Mouse (Mus musculus) forebrain, embryonic 12.5 days (tissue): Measurements from ENCODE around the gene Grip1. TPM values are rescaled to one million over a fixed set of nuclear protein-coding genes. Genes with fewer than 3 reads are reported as not detected.

Source experiments
- ATAC-seq: fragments of 200-750 bp; cut with Nextera tagmentation; 2 replicates; pipeline ENCODE4 v1.8.0; 2017; ENCODE audit warnings: moderate TSS enrichment; ENCODE audit not compliant: low FRiP score
- H3K27ac ChIP-seq: fragments of 300-500 bp; sonication (generic); 2 replicates; pipeline ENCODE4 v1.5.1; 2016; ENCODE audit warnings: mild to moderate bottlenecking
- H3K27me3 ChIP-seq: fragments of 300-500 bp; sonication (generic); 2 replicates; pipeline ENCODE4 v1.6.1; 2016; ENCODE audit warnings: mild to moderate bottlenecking
- H3K36me3 ChIP-seq: fragments of 300-500 bp; sonication (generic); replicated peaks from 2 replicates; pipeline ENCODE4 v1.6.1; 2016; ENCODE audit warnings: mild to moderate bottlenecking
- H3K4me1 ChIP-seq: fragments of 300-500 bp; sonication (generic); 2 replicates; pipeline ENCODE4 v1.6.1; 2016
- H3K4me2 ChIP-seq: fragments of 300-500 bp; sonication (generic); 2 replicates; pipeline ENCODE4 v1.6.1; 2016; ENCODE audit warnings: mild to moderate bottlenecking, moderate library complexity
- H3K4me3 ChIP-seq: fragments of 300-500 bp; sonication (generic); replicated peaks from 2 replicates; pipeline ENCODE4 v1.5.1; 2016; ENCODE audit warnings: mild to moderate bottlenecking
- H3K9ac ChIP-seq: fragments of 300-500 bp; sonication (generic); 2 replicates; pipeline ENCODE4 v1.6.1; 2016; ENCODE audit warnings: mild to moderate bottlenecking
- H3K9me3 ChIP-seq: fragments of 300-500 bp; sonication (generic); 2 replicates; pipeline ENCODE4 v1.6.1; 2016
- WGBS: fragments of 180-500 bp; shearing (Covaris S2); methylation state at CpG from one replicate; pipeline ENCODE4 v1.1.7; 2016; 5-methylcytosine and 5-hydroxymethylcytosine counted together
- polyA plus RNA-seq: library from polyadenylated mRNA; unstranded; fragments of >200 nt; fragmentation: Nextera tagmentation; extraction: Ambion mirVana; gene quantifications from 2 replicates; pipeline ENCODE4 v1.2.1, GENCODE M21; 2016

Gene Grip1
- polyA plus RNA-seq, 1 experiment from 2014 or later, result 12.5 TPM

DNA sequence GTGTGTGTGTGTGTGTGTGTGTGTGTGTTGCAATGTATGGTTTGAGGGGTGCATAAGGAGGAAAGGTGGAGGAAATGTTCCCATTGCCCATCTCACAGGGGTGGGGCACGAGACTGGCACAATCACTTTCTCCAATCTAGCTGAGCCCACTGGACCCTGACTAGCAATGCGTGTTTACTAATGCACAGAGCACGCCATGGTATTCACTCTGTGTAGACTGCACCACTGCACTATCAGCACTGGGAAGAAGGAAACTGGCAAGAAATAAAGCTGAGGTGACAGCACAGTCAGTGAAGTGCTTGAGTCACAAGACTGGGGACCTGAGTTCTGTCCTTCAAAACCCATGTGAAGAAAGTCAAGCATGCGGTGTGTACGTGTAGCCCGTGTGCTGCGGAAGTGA, 17.8 kb upstream of the Grip1 start:
- Histone ChIP-seq H3K27me3 (no peaks in the 10 kb centered on the region), H3K4me1 (peaks cover 3% of the 10 kb centered on the region; the same call in 1 of the 2 replicates), H3K9ac (no peak overlapping the region), H3K9me3 (no peaks in the 10 kb centered on the region), H3K27ac (no peak overlapping the region), H3K4me3 (no peak overlapping the region), H3K36me3 (no peaks in the 10 kb centered on the region), H3K4me2 (no peak overlapping the region)
- ATAC-seq, result no peak
- 92% methylated on average over 7 of the region's 7 CpGs for WGBS

GRCm38 (mm10) chr10:119437319-119437718, 16.3 kb upstream of the Grip1 start:
- H3K4me2 ChIP-seq, result no peak overlapping the region
- H3K36me3 ChIP-seq, result no peaks in the 10 kb centered on the region
- ATAC-seq, result no peak
- no peaks in the 10 kb centered on the region for H3K9me3 ChIP-seq
- H3K4me3 ChIP-seq, result no peak overlapping the region
- peaks cover 17% of the 10 kb centered on the region for H3K4me1 ChIP-seq
- no peak overlapping the region for H3K9ac ChIP-seq
- no peaks in the 10 kb centered on the region; the same call in 1 of the 2 replicates for H3K27me3 ChIP-seq
- H3K27ac ChIP-seq, result no peak overlapping the region
- WGBS, result 83% methylated on average over 3 of the region's 3 CpGs

GRCm38 (mm10) chr10:119441743-119442142, 11.9 kb upstream of the Grip1 start:
- Histone ChIP-seq H3K27me3 (no peaks in the 10 kb centered on the region; the same call in 1 of the 2 replicates), H3K9ac (no peak overlapping the region), H3K4me3 (no peak overlapping the region), H3K9me3 (no peaks in the 10 kb centered on the region), H3K27ac (0 out of 2 replicates have a peak overlapping the region, but pooled peaks have one; percentile 20), H3K4me2 (no peak overlapping the region), H3K4me1 (peaks cover 21% of the 10 kb centered on the region), H3K36me3 (no peaks in the 10 kb centered on the region)
- ATAC-seq, result peak; percentile 41; the same call in 1 of the 2 replicates
- WGBS, result 22% methylated on average over 6 of the region's 6 CpGs

GRCm38 (mm10) chr10:119447392-119447914, 6.2 kb upstream of the Grip1 start:
- Histone ChIP-seq H3K9me3 (no peaks in the 10 kb centered on the region), H3K4me2 (no peak overlapping the region), H3K27me3 (peaks cover 5% of the 10 kb centered on the region; the same call in 1 of the 2 replicates), H3K4me3 (no peak overlapping the region), H3K4me1 (peaks cover 3% of the 10 kb centered on the region), H3K9ac (no peak overlapping the region), H3K36me3 (no peaks in the 10 kb centered on the region), H3K27ac (no peak overlapping the region)
- no peak for ATAC-seq
- WGBS, result 78% methylated on average over 14 of the region's 14 CpGs

DNA sequence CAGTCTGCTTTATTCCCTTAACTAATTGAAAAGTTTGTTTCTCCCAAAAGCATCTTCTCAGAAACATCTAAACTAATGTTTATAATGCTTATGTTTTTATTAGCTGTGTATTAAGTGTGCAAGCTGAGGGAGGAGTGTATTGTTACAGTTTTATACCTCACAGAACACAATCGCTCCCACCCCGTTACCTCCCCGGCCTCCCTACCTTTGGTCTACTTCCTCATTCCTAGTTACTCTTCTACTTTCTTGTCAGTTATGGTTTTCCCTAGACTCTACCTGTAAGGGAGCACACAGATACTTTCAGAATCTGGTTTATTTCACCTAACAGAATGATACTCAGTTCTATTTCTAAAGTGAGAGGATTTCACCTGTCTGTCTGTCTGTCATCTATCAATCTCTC, 5.7 kb upstream of the Grip1 start:
- Histone ChIP-seq H3K4me3 (no peak overlapping the region), H3K9me3 (no peaks in the 10 kb centered on the region), H3K36me3 (no peaks in the 10 kb centered on the region), H3K27me3 (peaks cover 10% of the 10 kb centered on the region; the same call in 1 of the 2 replicates), H3K4me2 (no peak overlapping the region), H3K4me1 (peaks cover 4% of the 10 kb centered on the region; the same call in 1 of the 2 replicates), H3K9ac (no peak overlapping the region), H3K27ac (no peak overlapping the region)
- WGBS, result 98% methylated on average over 3 of the region's 3 CpGs
- no peak for ATAC-seq

- Histone ChIP-seq H3K4me2 (peak overlapping the region; percentile 95), H3K27me3 (peaks cover 16% of the 10 kb centered on the region; the same call in 1 of the 2 replicates), H3K4me1 (peaks cover 16% of the 10 kb centered on the region), H3K9me3 (no peaks in the 10 kb centered on the region), H3K36me3 (no peaks in the 10 kb centered on the region), H3K9ac (no peak overlapping the region; the same call in 1 of the 2 replicates), H3K27ac (no peak overlapping the region), H3K4me3 (peak overlapping the region; percentile 77)
- ATAC-seq, result no peak
- WGBS, result 46% methylated on average over 5 of the region's 5 CpGs
These were observed 932 bp upstream of the Grip1 start for GRCm38 (mm10) chr10:119452698-119453097.

DNA sequence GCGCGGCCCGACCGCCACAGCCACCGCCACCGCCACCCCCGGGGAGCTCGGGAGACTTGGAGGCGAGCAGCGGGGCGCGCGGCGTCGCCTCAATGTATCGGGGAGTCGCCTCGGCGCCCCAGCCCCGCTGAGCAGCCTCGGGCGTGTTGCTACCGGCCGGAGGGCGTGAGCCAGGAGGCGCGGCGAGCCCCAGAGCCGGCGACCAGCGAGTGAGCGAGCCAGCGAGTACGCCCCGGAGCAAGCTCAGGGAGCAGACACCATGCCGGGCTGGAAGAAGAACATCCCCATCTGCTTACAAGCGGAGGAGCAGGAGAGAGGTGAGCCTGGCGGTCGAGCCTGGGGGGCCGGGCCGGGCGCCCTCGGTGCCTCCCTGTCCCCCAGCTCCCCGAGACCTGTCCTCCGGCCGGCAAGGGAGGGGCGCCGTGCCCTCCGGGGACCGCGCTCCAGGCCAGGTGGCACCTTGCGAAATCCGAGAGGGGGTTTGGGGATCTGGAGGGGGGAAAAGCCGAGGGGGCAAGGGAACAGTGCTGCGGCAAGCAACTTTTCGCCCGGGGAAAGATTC, 557 bp downstream of the Grip1 start:
- under 1% methylated on average over 54 of the region's 57 CpGs for WGBS
- Histone ChIP-seq H3K9ac (peak overlapping the region; percentile 93), H3K9me3 (no peaks in the 10 kb centered on the region), H3K4me3 (peak overlapping the region; percentile 77), H3K36me3 (no peaks in the 10 kb centered on the region), H3K27ac (peak overlapping the region; percentile 88), H3K27me3 (peaks cover 16% of the 10 kb centered on the region; the same call in 1 of the 2 replicates), H3K4me2 (peak overlapping the region; percentile 95), H3K4me1 (peaks cover 16% of the 10 kb centered on the region)
- peak; percentile 75 for ATAC-seq

DNA sequence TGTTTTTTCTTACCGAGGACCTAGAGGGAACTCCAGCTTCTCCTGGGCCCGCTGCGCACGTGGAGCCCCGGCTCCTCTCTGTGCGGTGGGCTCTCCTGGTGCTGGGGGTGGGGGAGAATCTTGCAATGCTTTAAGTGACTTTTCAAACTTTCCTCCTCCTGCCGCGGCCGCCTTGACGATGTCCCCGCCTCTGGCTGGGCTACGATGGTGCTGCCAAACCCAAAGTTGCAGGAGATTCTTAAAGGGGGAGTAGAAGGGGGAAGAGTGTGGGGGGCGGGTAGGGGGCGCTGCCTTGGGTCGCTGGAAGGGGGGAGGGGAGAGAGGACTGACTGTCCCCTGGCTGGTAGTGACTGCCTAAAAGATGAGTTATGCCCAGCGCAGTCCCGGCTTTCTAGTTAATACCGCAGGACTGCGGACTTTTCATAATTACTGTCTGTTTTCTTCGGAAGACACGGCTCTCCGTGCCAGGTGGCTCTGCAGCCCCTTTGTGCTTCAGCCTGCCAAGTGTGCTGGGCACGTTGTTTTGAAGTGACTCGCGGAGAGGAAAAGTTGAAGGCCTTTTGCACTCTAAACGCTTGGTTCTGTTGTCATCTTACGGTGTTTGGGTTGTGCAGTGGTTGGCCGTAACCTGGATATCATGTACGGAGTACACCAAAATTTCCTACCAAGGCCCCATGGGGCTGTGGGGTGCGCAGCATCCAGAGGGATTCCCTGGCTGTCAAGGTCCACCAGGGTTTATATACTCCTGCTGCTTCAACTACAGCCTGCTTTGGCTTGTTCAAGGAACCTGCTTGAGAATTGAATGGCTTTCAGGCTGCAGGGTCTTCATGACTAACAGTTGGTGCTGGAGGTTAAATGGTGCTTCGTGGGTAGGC, 1.3 kb downstream of the Grip1 start:
- H3K9me3 ChIP-seq, result no peaks in the 10 kb centered on the region
- peak overlapping the region; percentile 88; the same call in 1 of the 2 replicates for H3K27ac ChIP-seq
- H3K9ac ChIP-seq, result peak overlapping the region; percentile 93
- H3K4me3 ChIP-seq, result peak overlapping the region; percentile 77
- peaks cover 16% of the 10 kb centered on the region for H3K4me1 ChIP-seq
- under 1% methylated on average over 29 of the region's 31 CpGs for WGBS
- no peaks in the 10 kb centered on the region for H3K36me3 ChIP-seq
- peak overlapping the region; percentile 95 for H3K4me2 ChIP-seq
- peaks cover 16% of the 10 kb centered on the region; the same call in 1 of the 2 replicates for H3K27me3 ChIP-seq
- ATAC-seq, result peak; percentile 15; the same call in 1 of the 2 replicates

- Histone ChIP-seq H3K4me2 (peak overlapping the region; percentile 95), H3K27ac (no peak overlapping the region), H3K4me1 (peaks cover 19% of the 10 kb centered on the region), H3K9ac (peak overlapping the region; percentile 93; the same call in 1 of the 2 replicates), H3K27me3 (peaks cover 16% of the 10 kb centered on the region; the same call in 1 of the 2 replicates), H3K36me3 (no peaks in the 10 kb centered on the region), H3K9me3 (no peaks in the 10 kb centered on the region), H3K4me3 (peak overlapping the region; percentile 77)
- no peak for ATAC-seq
- WGBS, result 13% methylated on average over 10 of the region's 10 CpGs
These were observed 1.9 kb downstream of the Grip1 start for GRCm38 (mm10) chr10:119455543-119455940.

DNA sequence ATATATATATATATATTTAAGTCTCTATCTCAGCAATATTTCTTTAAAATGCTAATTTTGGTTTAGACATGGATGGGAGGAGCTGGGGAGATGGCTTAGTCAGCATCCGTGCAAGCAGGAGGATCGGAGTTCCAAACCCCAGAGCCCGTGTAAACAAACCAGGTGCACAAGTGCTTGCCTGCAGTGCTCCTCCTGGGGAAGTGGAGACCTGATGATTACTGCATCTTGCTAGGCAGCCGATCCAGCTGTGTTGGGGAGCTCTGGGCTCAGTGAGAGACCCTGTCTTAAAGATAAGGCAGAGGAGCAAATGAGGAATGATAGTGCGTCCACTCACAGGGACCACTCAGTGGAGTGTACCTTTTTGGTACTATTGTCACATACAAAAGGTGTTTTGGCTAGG, 3.5 kb downstream of the Grip1 start:
- no peaks in the 10 kb centered on the region for H3K9me3 ChIP-seq
- no peak overlapping the region for H3K4me3 ChIP-seq
- H3K4me2 ChIP-seq, result no peak overlapping the region
- ATAC-seq, result no peak
- peaks cover 19% of the 10 kb centered on the region for H3K4me1 ChIP-seq
- 84% methylated on average over 5 of the region's 5 CpGs for WGBS
- no peaks in the 10 kb centered on the region for H3K36me3 ChIP-seq
- H3K9ac ChIP-seq, result no peak overlapping the region
- peaks cover 14% of the 10 kb centered on the region; the same call in 1 of the 2 replicates for H3K27me3 ChIP-seq
- no peak overlapping the region for H3K27ac ChIP-seq

- no peak for ATAC-seq
- peaks cover 14% of the 10 kb centered on the region for H3K4me1 ChIP-seq
- WGBS, result 78% methylated on average over 2 of the region's 2 CpGs
- H3K27ac ChIP-seq, result no peak overlapping the region
- H3K4me2 ChIP-seq, result no peak overlapping the region
- H3K27me3 ChIP-seq, result 0 out of 2 replicates have a peak, but pooled peaks cover 6% of the 10 kb centered on the region
- H3K4me3 ChIP-seq, result no peak overlapping the region
- no peaks in the 10 kb centered on the region for H3K9me3 ChIP-seq
- H3K9ac ChIP-seq, result no peak overlapping the region
- H3K36me3 ChIP-seq, result no peaks in the 10 kb centered on the region
These were observed 5.4 kb downstream of the Grip1 start for GRCm38 (mm10) chr10:119458991-119459390.

GRCm38 (mm10) chr10:119463345-119463744, 9.7 kb downstream of the Grip1 start:
- WGBS, result 92% methylated on average over 7 of the region's 7 CpGs
- Histone ChIP-seq H3K9me3 (no peaks in the 10 kb centered on the region), H3K9ac (no peak overlapping the region), H3K4me3 (no peak overlapping the region), H3K4me1 (peaks cover 3% of the 10 kb centered on the region; the same call in 1 of the 2 replicates), H3K27me3 (no peaks in the 10 kb centered on the region), H3K4me2 (no peak overlapping the region), H3K27ac (no peak overlapping the region), H3K36me3 (no peaks in the 10 kb centered on the region)
- ATAC-seq, result no peak
